Mouse (Mus musculus): ENCODE data around the gene Yy1.

GRCm38 (mm10) chr12:108849488-108850022 is 56.8 kb downstream of the Yy1 start:
- TF ChIP-seq CTCF (IDR thresholded peaks at IDR 0.05; ENCODE audit: insufficient read depth, low read depth, low read length) (no peak), POLR2A (IDR thresholded peaks at IDR 0.05; ENCODE audit: insufficient read depth, low read depth, low read length) (no peak)

All from olfactory bulb, adult 2 months (tissue).